Mouse (Mus musculus): ENCODE data around the gene Hoxd9.

GRCm38 (mm10) chr2:74721882-74722281 is 24.4 kb downstream of the Hoxd9 start:
- TF ChIP-seq CTCF (IDR thresholded peaks at IDR 0.05; ENCODE audit: extremely low read depth, insufficient read depth, low read length) (no peak), POLR2A (IDR thresholded peaks at IDR 0.05; ENCODE audit: extremely low read depth, insufficient read depth, low read length) (no peak)

Measured in cortical plate, adult 2 months (tissue).